Mouse (Mus musculus): Measurements from ENCODE around the gene Rbpj. TPM values are rescaled to one million over a fixed set of nuclear protein-coding genes. Genes with fewer than 3 reads are reported as not detected.
A peak's percentile ranks its signal among the peaks of the same experiment; 100 is the strongest.

Gene Rbpj
- polyA plus RNA-seq, 1 experiment from 2014 or later = 30.0 TPM

- no peaks in the 10 kb centered on the region for H3K36me3 ChIP-seq (ENCODE audit: control insufficient read depth, insufficient read depth, low read length)
- no peaks in the 10 kb centered on the region for H3K9me3 ChIP-seq (replicated peaks; ENCODE audit: control insufficient read depth, low read length)
- peak; percentile 37; the same call in 1 of the 2 replicates for ATAC-seq (ENCODE audit: insufficient read depth, low FRiP score)
- H3K4me2 ChIP-seq (ENCODE audit: low read depth, low read length) = no peak overlapping the region
- peaks cover 6% of the 10 kb centered on the region; the same call in 1 of the 2 replicates for H3K4me1 ChIP-seq (ENCODE audit: control insufficient read depth, insufficient read depth, low read length)
- H3K27me3 ChIP-seq (ENCODE audit: control insufficient read depth, insufficient read depth, low read length) = no peaks in the 10 kb centered on the region; the same call in 1 of the 2 replicates
- WGBS = 33% methylated on average over 9 of the region's 9 CpGs
- H3K27ac ChIP-seq (ENCODE audit: low read length) = 0 out of 2 replicates have a peak overlapping the region, but pooled peaks have one; percentile 60
- no peak overlapping the region for H3K9ac ChIP-seq (ENCODE audit: low read length)
- H3K4me3 ChIP-seq (replicated peaks; ENCODE audit: low read length) = no peak overlapping the region
These were observed 31.0 kb downstream of the Rbpj start for GRCm38 (mm10) chr5:53496846-53497549.

- no peak overlapping the region for H3K9ac ChIP-seq (ENCODE audit: low read length)
- peaks cover 6% of the 10 kb centered on the region; the same call in 1 of the 2 replicates for H3K4me1 ChIP-seq (ENCODE audit: control insufficient read depth, insufficient read depth, low read length)
- WGBS = 63% methylated on average over 3 of the region's 3 CpGs
- no peak overlapping the region for H3K4me2 ChIP-seq (ENCODE audit: low read depth, low read length)
- ATAC-seq (ENCODE audit: insufficient read depth, low FRiP score) = no peak
- no peaks in the 10 kb centered on the region for H3K9me3 ChIP-seq (replicated peaks; ENCODE audit: control insufficient read depth, low read length)
- no peaks in the 10 kb centered on the region; the same call in 1 of the 2 replicates for H3K27me3 ChIP-seq (ENCODE audit: control insufficient read depth, insufficient read depth, low read length)
- no peak overlapping the region for H3K27ac ChIP-seq (ENCODE audit: low read length)
- no peak overlapping the region for H3K4me3 ChIP-seq (replicated peaks; ENCODE audit: low read length)
- H3K36me3 ChIP-seq (ENCODE audit: control insufficient read depth, insufficient read depth, low read length) = no peaks in the 10 kb centered on the region
These were observed 33.6 kb downstream of the Rbpj start for GRCm38 (mm10) chr5:53499571-53499970.

GRCm38 (mm10) chr5:53500509-53501145, 34.7 kb downstream of the Rbpj start:
- WGBS = 76% methylated on average over 10 of the region's 10 CpGs

GRCm38 (mm10) chr5:53503261-53503660, 37.3 kb downstream of the Rbpj start:
- no peaks in the 10 kb centered on the region for H3K9me3 ChIP-seq (replicated peaks; ENCODE audit: control insufficient read depth, low read length)
- no peak overlapping the region for H3K4me3 ChIP-seq (replicated peaks; ENCODE audit: low read length)
- no peak overlapping the region for H3K27ac ChIP-seq (ENCODE audit: low read length)
- 42% methylated on average over 2 of the region's 3 CpGs for WGBS
- H3K4me2 ChIP-seq (ENCODE audit: low read depth, low read length) = no peak overlapping the region
- H3K27me3 ChIP-seq (ENCODE audit: control insufficient read depth, insufficient read depth, low read length) = no peaks in the 10 kb centered on the region
- no peak overlapping the region for H3K9ac ChIP-seq (ENCODE audit: low read length)
- no peak for ATAC-seq (ENCODE audit: insufficient read depth, low FRiP score)
- no peaks in the 10 kb centered on the region for H3K4me1 ChIP-seq (ENCODE audit: control insufficient read depth, insufficient read depth, low read length)
- H3K36me3 ChIP-seq (ENCODE audit: control insufficient read depth, insufficient read depth, low read length) = no peaks in the 10 kb centered on the region

More at GRCm38 (mm10) chr5:53500509-53501145, 34.7 kb downstream of the Rbpj start:
- H3K27me3 ChIP-seq (ENCODE audit: control insufficient read depth, insufficient read depth, low read length) = no peaks in the 10 kb centered on the region; the same call in 1 of the 2 replicates
- H3K4me2 ChIP-seq (ENCODE audit: low read depth, low read length) = no peak overlapping the region
- peaks cover 6% of the 10 kb centered on the region; the same call in 1 of the 2 replicates for H3K4me1 ChIP-seq (ENCODE audit: control insufficient read depth, insufficient read depth, low read length)
- no peak overlapping the region for H3K27ac ChIP-seq (ENCODE audit: low read length)
- no peak overlapping the region for H3K4me3 ChIP-seq (replicated peaks; ENCODE audit: low read length)
- H3K36me3 ChIP-seq (ENCODE audit: control insufficient read depth, insufficient read depth, low read length) = no peaks in the 10 kb centered on the region
- no peak overlapping the region for H3K9ac ChIP-seq (ENCODE audit: low read length)
- no peaks in the 10 kb centered on the region for H3K9me3 ChIP-seq (replicated peaks; ENCODE audit: control insufficient read depth, low read length)
- ATAC-seq (ENCODE audit: insufficient read depth, low FRiP score) = no peak

- Histone ChIP-seq H3K36me3 (ENCODE audit: control insufficient read depth, insufficient read depth, low read length) (no peaks in the 10 kb centered on the region), H3K9ac (ENCODE audit: low read length) (no peak overlapping the region), H3K4me2 (ENCODE audit: low read depth, low read length) (no peak overlapping the region), H3K27ac (ENCODE audit: low read length) (no peak overlapping the region), H3K9me3 (replicated peaks; ENCODE audit: control insufficient read depth, low read length) (no peaks in the 10 kb centered on the region), H3K4me1 (ENCODE audit: control insufficient read depth, insufficient read depth, low read length) (no peaks in the 10 kb centered on the region), H3K27me3 (ENCODE audit: control insufficient read depth, insufficient read depth, low read length) (no peaks in the 10 kb centered on the region), H3K4me3 (replicated peaks; ENCODE audit: low read length) (no peak overlapping the region)
- no peak for ATAC-seq (ENCODE audit: insufficient read depth, low FRiP score)
- WGBS = 80% methylated on average over 6 of the region's 6 CpGs
These were observed 39.8 kb downstream of the Rbpj start for GRCm38 (mm10) chr5:53505751-53506150.

- 76% methylated on average over 5 of the region's 5 CpGs for WGBS
- no peak overlapping the region for H3K4me3 ChIP-seq (replicated peaks; ENCODE audit: low read length)
- H3K4me1 ChIP-seq (ENCODE audit: control insufficient read depth, insufficient read depth, low read length) = no peaks in the 10 kb centered on the region
- no peaks in the 10 kb centered on the region for H3K36me3 ChIP-seq (ENCODE audit: control insufficient read depth, insufficient read depth, low read length)
- H3K27me3 ChIP-seq (ENCODE audit: control insufficient read depth, insufficient read depth, low read length) = no peaks in the 10 kb centered on the region
- H3K4me2 ChIP-seq (ENCODE audit: low read depth, low read length) = no peak overlapping the region
- H3K27ac ChIP-seq (ENCODE audit: low read length) = no peak overlapping the region
- H3K9me3 ChIP-seq (replicated peaks; ENCODE audit: control insufficient read depth, low read length) = no peaks in the 10 kb centered on the region
- no peak for ATAC-seq (ENCODE audit: insufficient read depth, low FRiP score)
- H3K9ac ChIP-seq (ENCODE audit: low read length) = no peak overlapping the region
These were observed 41.4 kb downstream of the Rbpj start for GRCm38 (mm10) chr5:53507371-53507770.

- H3K9ac ChIP-seq (ENCODE audit: low read length) = no peak overlapping the region
- H3K9me3 ChIP-seq (replicated peaks; ENCODE audit: control insufficient read depth, low read length) = no peaks in the 10 kb centered on the region
- H3K4me1 ChIP-seq (ENCODE audit: control insufficient read depth, insufficient read depth, low read length) = no peaks in the 10 kb centered on the region
- no peak overlapping the region for H3K4me2 ChIP-seq (ENCODE audit: low read depth, low read length)
- 60% methylated on average over 10 of the region's 10 CpGs for WGBS
- H3K27ac ChIP-seq (ENCODE audit: low read length) = no peak overlapping the region
- H3K4me3 ChIP-seq (replicated peaks; ENCODE audit: low read length) = no peak overlapping the region
- H3K36me3 ChIP-seq (ENCODE audit: control insufficient read depth, insufficient read depth, low read length) = no peaks in the 10 kb centered on the region
- no peaks in the 10 kb centered on the region for H3K27me3 ChIP-seq (ENCODE audit: control insufficient read depth, insufficient read depth, low read length)
- peak; percentile 53; the same call in 1 of the 2 replicates for ATAC-seq (ENCODE audit: insufficient read depth, low FRiP score)
These were observed 43.5 kb downstream of the Rbpj start for GRCm38 (mm10) chr5:53509465-53509864.

- H3K4me1 ChIP-seq (ENCODE audit: control insufficient read depth, insufficient read depth, low read length) = no peaks in the 10 kb centered on the region
- no peaks in the 10 kb centered on the region for H3K36me3 ChIP-seq (ENCODE audit: control insufficient read depth, insufficient read depth, low read length)
- WGBS = 90% methylated on average over 2 of the region's 2 CpGs
- no peak overlapping the region for H3K4me3 ChIP-seq (replicated peaks; ENCODE audit: low read length)
- H3K9me3 ChIP-seq (replicated peaks; ENCODE audit: control insufficient read depth, low read length) = no peaks in the 10 kb centered on the region
- no peak overlapping the region for H3K27ac ChIP-seq (ENCODE audit: low read length)
- ATAC-seq (ENCODE audit: insufficient read depth, low FRiP score) = no peak
- H3K27me3 ChIP-seq (ENCODE audit: control insufficient read depth, insufficient read depth, low read length) = no peaks in the 10 kb centered on the region
- H3K4me2 ChIP-seq (ENCODE audit: low read depth, low read length) = no peak overlapping the region
- H3K9ac ChIP-seq (ENCODE audit: low read length) = no peak overlapping the region
These were observed 44.0 kb downstream of the Rbpj start for GRCm38 (mm10) chr5:53509927-53510326.

- Histone ChIP-seq H3K36me3 (ENCODE audit: control insufficient read depth, insufficient read depth, low read length) (no peaks in the 10 kb centered on the region), H3K9me3 (replicated peaks; ENCODE audit: control insufficient read depth, low read length) (no peaks in the 10 kb centered on the region), H3K9ac (ENCODE audit: low read length) (no peak overlapping the region), H3K4me3 (replicated peaks; ENCODE audit: low read length) (no peak overlapping the region), H3K4me2 (ENCODE audit: low read depth, low read length) (no peak overlapping the region), H3K4me1 (ENCODE audit: control insufficient read depth, insufficient read depth, low read length) (no peaks in the 10 kb centered on the region), H3K27ac (ENCODE audit: low read length) (no peak overlapping the region), H3K27me3 (ENCODE audit: control insufficient read depth, insufficient read depth, low read length) (no peaks in the 10 kb centered on the region)
- WGBS = 82% methylated on average over 4 of the region's 4 CpGs
- ATAC-seq (ENCODE audit: insufficient read depth, low FRiP score) = no peak
These were observed 45.5 kb downstream of the Rbpj start for GRCm38 (mm10) chr5:53511426-53511825.

Measured in stomach, embryonic 16.5 days (tissue).